Mouse (Mus musculus) liver, postnatal 0 days (tissue): ENCODE measurements at regions not wholly inside any gene's neighbourhood (a gene's known extent, or its start where the extent isn't known, plus 50 kb on each side); places are given as distances from the start of the nearest gene placed in this dataset.

ENCODE experiments used
- CTCF ChIP-seq: sonication (generic); IDR thresholded peaks from 2 replicates; pipeline ENCODE4 v1.5.1; 2016; ENCODE audit warnings: antibody characterized with exemption, low read depth
- EP300 ChIP-seq: IDR thresholded peaks from 2 replicates; pipeline ENCODE4 v1.6.1; 2016; ENCODE audit warnings: antibody characterized with exemption, low read depth, mild to moderate bottlenecking

DNA sequence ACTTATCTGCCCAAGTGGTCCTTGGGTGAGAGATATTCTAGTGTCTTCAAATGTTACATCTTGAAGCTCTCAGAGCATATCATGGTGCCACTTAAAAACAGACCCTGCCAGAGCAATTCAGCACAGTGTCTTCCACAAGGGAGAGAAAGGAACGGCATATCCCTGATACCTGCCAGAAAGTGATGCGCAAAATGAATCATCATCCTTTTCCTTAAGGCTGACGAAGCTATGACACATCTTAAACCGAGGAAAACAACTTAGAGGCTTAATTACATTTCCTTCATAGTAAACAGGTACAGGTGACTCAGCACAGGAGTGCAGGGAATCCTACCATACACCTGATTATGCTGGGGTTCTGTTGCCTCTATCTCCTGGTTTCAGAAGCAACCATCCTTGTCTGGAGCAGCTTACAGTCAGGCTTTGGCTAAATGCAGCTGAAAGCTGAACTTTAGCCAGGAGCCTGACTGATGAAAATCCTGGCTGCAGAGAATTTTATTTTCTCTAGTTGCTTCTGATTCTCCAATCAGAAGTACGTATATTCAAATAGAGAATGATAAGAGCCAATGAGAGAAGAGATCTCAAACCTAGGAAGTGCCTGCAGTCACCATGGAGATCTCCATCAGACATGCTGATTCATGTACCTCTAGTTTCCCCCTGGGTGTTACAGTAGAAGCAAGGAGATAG is 556.1 kb upstream of the Ndn start:
- TF ChIP-seq CTCF (no peak), EP300 (no peak)
